Mouse (Mus musculus): ENCODE results near the gene Sgsm1.
A peak's percentile ranks its signal among the peaks of the same experiment; 100 is the strongest.

Gene Sgsm1

DNA sequence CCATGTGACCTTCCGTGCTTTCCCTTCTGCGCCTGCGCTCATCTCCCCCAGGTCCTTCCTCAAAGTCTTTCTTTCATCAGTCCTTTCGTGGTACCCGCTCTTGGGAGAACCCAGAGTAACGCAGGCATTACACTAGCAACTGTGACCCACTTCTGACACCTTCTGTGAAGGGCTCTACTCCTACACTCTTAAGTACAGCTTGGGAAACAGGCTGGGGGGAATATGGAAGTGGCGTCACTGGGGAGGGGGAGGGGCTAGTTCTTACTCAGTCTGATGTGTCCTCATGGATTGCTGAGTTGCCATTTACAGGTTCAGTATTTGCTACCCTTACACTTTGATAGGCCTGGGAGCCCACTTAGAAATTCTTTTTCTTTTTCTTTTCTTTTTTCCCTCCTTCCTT, 29.0 kb downstream of the Sgsm1 start:
- DNase-seq (ENCODE audit: low read depth), result no peak

DNA sequence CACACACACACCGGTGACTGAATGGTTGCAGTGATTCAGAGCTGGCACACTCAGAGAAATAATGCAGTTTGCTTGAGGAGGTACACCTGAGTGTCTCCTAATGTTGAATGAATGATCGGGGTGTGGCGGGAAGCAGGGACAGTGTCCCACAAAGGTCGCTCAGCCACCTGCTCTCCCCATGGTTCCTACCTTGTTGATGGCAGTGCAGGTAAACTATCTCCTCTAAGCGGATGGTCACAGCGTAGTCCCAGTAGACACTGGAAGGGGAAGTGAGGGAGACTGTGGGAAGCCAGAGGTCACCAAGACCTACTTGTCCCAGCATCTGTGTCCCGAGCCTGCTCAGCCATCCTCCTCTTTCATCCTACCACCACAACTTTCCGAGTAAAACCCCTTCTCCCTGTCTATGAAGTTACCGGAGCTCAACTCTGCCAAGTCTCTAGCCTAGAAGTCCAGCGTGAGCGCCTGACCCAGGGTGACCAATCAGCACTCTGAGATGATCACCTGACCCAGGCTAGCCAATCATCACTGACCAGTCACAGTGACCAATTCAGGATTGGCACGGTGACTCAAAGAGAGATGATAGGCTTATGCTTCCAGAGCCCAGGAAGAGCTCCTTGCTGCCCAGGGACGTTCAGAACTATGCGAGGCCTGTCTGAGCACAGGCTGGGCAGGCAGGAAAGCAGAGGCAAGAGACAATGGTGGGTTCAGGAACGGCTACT, 30.3 kb downstream of the Sgsm1 start:
- DNase-seq (ENCODE audit: low read depth), result no peak

DNA sequence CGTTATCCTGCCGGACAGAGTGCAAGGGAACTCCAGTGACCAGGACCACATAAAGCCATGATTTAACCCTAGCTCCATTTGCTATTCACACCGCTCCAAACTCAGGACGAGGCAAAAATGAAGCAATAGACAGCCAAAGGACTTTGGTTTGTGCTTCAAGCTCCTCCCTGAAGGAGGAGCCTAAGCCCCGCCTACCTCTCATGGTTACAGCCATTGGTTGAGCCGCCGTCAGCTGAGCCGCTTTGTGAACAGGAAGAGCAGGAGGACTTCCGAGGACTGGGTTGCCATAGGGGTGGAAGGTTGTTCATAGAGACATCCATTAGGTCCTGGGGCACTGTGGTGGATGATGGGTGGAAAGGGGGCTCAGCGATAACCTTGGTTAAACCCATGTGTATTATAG, 34.7 kb downstream of the Sgsm1 start:
- no peak for DNase-seq (ENCODE audit: low read depth)

DNA sequence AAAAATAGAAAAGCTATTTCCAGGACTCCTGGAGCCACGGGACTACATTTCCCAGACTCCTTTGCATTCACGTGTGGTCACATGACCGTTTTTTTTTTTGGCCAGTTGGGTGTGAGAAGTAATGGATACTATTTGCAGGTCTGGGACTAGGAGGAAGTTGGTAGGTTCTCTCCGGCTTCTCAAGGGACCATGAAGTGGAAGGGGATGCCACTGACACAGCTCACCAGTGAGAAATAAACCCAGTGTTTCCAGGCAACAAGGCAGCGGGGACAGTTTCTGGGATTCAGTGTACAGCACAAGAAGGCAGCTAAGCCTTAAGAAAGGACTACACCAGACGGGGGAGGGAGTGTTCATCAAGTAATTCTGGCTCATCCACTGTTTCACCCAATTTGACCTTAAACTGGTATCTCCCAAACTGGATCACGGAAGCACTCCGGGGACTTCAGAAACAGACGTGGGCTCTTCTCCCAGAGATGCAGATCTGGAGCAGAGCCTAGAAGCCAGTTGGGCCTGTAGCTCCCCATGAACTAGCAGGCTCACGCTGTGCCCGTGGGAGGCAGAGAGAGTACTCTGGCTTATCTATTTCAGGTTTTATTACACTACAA, 39.3 kb downstream of the Sgsm1 start:
- no peak for DNase-seq (ENCODE audit: low read depth)

DNA sequence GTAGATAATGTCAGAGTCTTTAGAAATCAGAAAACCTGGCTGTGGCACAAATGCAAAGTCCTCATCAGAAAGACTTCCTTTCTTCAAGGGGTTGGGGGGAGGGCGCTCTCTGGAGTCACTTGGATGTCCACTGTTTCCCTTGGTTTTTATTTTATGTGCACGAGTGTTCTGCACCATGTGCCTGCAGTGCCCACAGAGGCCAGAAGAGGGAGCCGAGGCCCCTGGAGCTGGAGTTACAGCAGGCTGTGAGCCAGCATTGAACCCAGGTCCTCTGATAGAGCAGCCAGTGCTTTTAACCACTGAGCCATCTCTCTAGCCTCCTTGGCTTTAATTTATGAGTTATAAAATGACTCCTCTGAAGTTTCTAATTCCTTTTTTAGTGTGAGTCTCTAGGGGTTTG, 40.5 kb downstream of the Sgsm1 start:
- DNase-seq (ENCODE audit: low read depth), result no peak

DNA sequence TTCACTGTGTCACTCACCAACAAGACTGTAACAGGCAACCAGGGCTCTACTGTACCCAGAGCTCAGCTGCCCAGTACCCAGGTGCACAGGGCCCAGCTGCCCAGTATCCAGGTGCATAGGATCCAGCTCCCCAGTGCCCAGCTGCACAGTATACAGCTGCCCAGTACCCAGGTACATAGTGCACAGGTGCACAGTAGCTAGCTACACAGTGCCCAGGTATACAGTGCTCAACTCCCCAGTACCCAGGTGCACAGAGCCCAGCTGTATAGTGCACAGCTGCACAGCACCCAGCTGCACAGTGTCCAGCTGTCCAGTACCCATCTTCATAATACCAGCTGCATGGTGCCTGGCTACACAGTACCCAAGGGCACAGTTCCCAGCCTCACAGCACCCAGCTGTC, 42.3 kb downstream of the Sgsm1 start:
- DNase-seq (ENCODE audit: low read depth), result no peak

DNA sequence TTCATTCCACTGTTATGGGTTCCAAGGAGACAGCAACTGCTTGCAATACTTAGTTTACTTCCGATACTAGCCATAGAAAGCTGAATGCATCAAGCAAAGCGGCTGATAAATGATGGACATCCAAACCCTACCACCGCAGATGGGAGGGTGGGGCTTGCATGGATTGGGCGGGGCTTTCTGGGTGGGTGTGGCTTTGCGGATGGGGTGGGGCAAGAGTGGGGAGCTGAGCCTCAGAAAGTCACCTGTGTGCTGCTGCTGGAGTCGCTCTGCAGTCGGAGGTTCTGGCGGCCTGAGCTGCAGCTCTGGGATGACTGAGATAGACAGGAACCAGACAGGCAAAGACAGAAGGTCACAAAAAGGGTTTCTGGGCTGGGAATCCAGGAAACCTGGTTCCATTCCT, 44.9 kb downstream of the Sgsm1 start:
- no peak for DNase-seq (ENCODE audit: low read depth)

DNA sequence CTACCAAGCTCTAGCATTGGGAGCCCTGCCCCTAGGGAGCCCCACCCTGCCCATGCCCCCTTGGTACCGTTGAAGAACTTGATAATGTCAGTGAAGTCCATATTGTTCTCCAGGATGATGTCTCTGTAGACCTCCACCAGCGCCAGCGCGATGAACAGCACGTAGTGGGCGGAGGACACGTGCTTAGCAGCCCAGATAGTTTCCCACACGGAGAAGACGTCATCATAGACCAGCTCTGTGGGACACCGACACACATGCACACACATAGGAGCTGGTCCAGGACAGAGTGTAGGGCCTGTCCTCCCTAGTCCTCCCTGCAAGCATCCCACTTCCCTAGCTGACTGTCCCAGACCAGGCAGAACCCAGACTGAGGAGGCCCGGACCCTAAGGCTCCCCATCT, 59.8 kb downstream of the Sgsm1 start:
- no peak for DNase-seq (ENCODE audit: low read depth)

DNA sequence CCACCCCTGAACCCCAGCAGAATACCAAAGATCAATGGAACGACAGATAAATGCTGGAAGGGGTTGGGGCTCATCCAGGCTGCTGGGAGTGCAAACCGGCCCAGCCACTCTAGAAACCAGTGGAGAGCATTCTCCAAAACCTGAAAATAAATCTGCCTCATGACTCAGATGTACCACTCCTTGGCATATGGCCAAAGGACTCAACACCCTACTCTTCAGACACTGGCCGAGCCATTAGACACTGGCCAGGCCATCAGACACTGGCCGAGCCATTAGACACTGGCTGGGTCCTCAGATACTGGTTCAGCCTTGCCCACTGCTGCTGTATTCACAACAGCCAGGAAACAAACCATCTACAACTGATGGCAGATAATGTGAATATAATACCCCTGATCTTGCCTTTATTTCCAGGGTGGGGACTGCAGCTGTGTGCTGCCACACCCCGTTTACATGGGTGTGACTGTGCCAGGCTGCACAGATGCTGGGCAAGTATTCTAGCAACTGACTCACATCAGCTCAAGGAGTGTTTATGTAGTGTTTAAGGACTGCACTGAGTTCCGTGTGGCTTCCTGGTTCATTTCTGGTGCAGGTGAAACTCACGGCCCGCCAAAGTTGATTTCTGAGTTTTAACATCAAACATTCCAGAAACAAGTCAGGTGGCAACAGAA, 61.2 kb downstream of the Sgsm1 start:
- DNase-seq (ENCODE audit: low read depth), result no peak

DNA sequence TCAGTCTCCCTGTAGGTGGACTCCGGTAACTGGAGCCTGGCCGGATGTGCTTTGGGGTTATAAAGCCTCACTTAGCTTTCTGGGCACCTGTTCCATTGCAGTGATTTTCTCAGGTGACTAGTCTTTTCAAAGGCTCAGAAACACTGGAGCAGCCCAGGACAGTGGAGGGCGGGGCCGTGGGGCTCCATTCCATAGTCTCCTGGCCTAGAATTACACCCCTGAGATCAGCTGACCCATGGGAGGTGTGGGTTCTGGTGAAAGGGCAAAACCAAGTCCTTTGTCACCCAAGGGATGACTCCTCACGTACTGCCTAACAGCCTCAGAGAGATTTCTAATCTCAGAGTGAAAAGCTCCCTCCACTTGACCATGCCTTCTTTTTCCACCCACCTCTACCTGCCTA, 80.4 kb downstream of the Sgsm1 start:
- no peak for DNase-seq (ENCODE audit: low read depth)

DNA sequence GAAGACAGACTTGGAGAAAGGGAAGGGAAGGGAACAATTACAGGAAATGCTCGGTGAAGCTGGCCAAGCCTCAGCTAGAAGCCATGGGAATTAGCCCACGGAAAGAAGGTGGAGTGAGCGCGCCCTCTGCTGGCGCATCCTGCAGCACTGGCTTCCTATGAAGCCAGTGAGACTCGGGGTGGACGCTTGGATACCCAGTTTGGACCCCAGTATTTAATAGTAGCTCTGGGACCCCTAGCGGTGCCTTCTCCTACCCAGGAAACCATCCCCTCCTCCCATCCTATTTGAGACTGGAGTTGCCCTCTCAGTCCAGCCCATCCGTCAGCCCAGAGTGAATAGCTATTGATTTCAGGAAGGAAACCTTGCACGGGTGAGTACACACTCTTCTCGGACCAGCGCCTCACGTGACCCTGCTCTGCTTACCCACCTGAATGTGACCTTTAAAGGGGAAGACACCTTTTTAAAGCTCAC, 83.9 kb downstream of the Sgsm1 start, which contains the start of gene Tmem211:
Gene Tmem211 (plus strand): TSS at position 278 of the 471 bp plus-strand sequence.
- peak; percentile 29 for DNase-seq (ENCODE audit: low read depth)

DNA sequence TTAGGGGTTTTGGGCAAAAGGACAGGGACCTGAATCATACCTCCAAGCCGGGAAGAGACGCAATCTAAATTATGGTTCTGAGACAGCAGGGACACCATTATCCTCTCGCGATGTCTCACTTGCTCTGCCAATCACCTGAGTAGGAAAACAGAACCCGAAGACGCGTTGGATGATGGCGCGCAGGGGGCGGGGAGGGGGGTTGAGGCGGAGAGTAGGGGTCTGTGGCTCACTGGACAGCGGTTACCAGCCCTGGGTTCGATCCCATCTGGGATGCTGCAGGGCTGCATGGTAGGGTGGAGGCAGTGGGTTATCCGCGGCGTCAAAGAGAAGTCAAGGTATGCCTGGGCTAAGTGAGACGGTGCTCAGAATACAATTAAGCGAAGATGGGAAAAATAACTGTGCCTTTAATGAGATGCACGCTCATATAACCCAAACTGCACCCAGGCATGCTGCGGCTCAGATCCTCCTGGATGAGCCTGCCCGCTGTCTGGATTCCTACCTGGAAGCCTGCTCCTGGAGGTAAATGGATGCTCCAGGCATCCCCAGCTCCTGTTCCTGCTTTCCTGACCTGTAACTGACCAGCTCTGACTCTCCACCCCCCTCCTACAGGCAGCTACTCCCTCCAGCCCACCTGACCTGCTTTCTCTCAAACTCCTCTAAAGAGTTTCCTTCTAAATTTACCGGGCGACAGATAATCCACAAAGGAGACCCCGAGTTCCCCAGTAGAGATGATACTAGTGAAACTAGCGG, 84.7 kb downstream of the Sgsm1 start:
- no peak for DNase-seq (ENCODE audit: low read depth)

DNA sequence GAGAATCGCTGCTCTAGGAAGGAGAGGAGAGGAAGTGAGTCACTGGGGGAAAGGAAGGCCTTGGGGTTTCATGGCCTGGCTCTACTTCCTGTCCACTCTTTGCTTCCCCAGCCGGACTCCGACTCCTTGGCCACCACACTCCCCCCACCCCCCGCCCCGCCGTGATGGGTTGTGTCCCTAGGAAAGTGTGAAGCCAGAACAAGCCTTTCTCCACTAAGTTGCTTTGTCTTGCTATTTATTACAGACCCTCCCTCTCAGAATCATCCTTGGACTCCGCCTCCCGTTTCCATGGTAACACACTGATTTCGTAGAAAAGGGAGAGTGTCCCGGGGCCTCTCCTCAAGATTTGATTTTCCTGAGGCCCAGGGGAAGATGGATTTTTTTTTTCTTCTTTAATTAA, 85.3 kb downstream of the Sgsm1 start:
- no peak for DNase-seq (ENCODE audit: low read depth)

DNA sequence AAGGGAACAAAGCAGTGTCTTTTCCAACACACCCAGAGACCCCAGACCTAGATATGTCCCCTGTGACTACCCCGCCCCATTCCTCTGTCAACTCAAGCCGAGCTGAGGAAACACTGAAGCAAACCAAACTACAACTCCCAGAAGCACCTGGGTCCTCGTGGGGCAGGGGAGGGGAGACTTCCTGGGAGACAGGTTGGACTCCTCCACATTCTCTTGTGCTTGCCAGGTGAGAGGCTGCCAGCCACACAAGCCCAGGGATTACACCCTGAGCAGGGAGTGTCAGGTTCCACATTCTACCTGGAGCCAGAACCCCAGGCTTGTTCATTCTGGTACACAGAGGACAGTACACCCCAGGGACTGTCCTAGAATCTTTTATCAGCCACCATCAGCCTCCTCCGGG, 86.7 kb downstream of the Sgsm1 start:
- no peak for DNase-seq (ENCODE audit: low read depth)

DNA sequence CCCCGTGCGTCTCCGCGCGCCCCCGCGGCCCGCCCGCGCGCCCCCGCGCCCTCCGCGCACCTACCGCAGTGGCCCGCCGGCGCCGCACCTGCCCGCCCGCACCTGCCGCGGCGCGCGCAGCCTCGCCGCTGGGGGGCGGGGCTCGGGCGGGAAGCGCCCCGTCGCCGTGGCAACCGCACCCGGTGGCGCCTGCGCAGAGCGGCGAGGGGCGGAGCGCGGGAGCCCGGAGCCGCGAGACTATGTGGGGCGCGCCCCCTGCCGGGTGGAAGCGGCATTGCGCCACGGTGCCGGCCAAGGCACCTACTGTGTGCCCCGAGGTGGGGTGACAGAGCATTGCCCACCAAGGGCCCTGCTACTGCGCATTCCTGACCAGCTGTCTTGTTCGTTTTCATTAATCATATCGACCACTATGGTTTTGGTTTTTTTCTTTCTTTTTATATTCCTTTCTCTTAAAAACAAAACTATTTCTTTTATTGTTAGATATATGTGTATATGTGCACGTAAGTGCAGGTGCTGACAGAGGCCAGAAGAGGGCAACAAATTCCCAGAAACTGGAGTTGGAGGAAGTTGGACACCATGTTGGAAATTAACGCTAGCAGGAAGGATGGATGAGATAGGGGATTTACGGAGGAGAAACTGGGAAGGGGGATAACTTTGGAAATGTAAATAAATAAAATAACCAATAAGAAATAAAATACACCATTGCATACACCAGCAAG, 89.3 kb downstream of the Sgsm1 start, which contains the start of gene 2900026A02Rik:
Gene 2900026A02Rik (minus strand): TSS at position 90 of the 719 bp plus-strand sequence.
- peak; percentile 7 for DNase-seq (ENCODE audit: low read depth)

DNA sequence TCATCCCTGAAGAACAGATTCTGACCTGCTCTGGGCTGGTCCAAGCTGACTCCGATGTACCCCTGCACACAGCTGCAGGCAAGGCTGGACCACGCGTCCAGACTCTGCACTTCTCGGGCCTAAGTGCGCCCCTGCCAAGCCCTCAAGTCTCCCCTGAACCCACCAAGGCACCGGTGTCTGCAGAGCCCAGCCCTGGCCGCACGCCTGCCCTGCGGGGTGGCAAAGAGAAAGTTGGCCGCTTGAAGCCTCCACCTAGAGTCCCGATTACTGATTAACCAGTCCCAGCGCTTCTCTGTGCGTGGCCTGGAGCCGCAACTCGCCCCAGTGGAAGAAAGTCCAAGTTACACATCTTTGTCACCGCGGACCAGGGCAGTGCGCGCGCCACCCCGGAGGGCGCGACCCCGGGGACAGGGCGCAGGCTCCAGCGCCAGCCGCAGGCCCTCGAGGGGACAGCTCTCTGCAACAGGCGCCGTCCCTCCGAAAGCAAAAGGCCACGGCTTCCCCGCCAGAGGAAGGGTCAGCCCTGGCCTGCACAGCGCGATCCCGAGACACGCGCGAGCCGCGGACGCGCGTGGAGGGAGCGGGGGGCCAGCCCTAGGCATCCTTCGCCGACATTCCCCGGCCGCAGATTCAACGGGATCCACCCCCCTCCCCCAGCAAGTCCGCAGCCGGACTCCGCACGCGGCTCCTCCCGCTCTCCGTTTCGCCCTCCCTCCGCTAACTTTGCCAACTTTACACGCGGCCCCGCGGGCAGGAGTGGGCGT, 90.0 kb downstream of the Sgsm1 start:
- DNase-seq (ENCODE audit: low read depth), result no peak

DNA sequence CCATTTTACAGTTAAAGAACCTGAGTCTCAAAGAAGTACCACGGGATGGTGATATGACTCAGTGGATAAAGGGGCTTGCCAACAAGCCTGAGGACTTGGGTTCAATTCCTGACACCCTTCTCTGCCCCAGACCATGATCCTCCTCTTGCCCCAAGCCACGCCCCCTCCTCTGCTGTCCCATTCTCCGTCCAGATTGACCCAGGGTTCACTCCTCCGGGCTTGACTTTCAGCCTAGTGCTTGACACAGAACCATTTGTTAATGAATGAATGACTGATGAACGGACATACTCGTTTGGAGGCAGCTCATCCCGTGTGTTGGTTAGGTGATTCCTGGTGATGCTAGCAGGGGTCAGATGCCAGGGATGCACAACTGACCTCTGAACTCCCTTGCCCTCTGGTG, 90.7 kb downstream of the Sgsm1 start:
- DNase-seq (ENCODE audit: low read depth), result no peak

DNA sequence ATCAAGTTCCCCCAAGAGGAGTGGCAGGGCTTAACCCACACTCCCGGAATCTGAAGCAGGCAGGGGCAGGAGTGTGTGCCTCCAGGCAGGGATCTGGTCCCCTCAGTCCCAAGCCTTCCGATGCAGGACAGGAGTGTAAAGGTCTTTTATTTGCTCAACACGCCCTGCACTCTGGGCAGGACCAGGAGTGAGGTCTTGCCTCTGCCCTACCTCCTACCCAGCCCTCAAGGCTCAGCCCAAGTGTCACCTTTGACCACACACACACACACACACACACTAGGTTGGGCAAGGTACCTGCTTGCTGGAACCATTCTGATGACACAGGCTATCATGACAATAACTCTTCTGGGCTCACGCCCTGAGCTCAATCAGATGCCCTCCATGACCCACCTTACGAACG, 91.1 kb downstream of the Sgsm1 start:
- DNase-seq (ENCODE audit: low read depth), result no peak

DNA sequence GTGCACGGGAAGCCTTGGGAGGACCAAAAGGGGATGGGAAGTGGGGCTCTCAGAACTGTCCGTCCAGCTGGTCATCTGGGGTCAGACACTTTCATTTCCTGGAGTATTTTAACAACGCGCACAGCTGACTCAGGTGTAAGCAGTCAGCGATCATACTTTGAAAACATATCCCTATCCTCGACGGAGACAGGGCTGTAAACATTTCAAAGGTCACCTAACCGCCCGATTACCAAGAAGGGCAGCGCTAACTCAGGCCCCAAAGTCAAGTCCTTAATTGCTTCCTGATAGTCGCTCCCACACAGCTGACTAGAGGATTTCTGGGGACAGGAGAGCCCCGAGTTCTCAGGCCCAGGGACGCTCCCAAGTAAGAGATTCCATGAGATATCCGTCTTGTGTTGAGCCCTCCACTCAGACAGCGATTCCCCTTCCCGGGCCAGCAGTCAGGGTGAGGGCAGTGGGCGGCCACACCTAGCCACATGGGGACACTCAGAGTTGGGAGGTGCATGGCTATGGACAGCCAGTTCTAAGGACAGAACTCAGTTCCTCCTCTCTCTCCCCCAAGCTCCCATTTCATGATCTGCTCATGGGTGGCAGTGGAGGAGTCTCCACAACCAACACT, 91.9 kb downstream of the Sgsm1 start:
- no peak for DNase-seq (ENCODE audit: low read depth)

DNA sequence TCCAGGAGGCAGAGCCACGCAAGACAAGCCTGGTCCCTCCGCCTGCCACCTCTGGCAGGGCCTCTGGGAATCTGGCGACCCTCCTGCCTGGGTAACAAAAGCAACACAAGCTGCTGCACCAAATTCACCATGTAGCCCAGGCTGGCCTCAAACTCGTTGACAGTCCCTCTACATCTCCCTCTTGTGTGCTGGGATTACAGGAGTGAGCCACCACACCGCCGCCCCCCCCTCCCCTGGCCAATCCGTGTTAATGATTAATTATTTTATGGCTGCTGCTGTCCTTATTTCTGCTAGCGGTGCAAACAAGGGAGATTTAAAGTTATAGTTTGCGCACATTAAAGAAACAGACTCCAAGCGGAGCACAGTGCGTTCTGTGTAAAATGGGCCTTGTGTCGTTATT, 93.5 kb downstream of the Sgsm1 start:
- no peak for DNase-seq (ENCODE audit: low read depth)

Measured in naive thymus-derived CD4-positive, alpha-beta T cell, adult 2 months (primary cell).